ENCODE assay signal across 8 mouse cellular contexts in genomic region chr10:28485574-28485973, GRCm38 (mm10).
DNase-seq lines count a peak whose midpoint lies in the region; TF ChIP-seq lines count a peak whose summit lies in the region.

No protein-coding gene starts in this region.

- no peaks in the 10 kb centered on the region for H3K36me3 ChIP-seq in small intestine, adult 2 months (ENCODE audit: control insufficient read depth, insufficient read depth, low read length)

- no peak overlapping the region for H3K27ac ChIP-seq in small intestine, adult 2 months (ENCODE audit: insufficient read depth, low read depth, low read length)

- H3K4me1 ChIP-seq in small intestine, adult 2 months (ENCODE audit: control insufficient read depth, insufficient read depth, insufficient read length, low read length) = no peaks in the 10 kb centered on the region

- peak; percentile 65; the same call in 1 of the 2 replicates for TF ChIP-seq CTCF in small intestine, adult 2 months (IDR thresholded peaks at IDR 0.05; ENCODE audit: extremely low read depth, insufficient read length, insufficient replicate concordance, low read depth, low read length)

- DNase-seq in adrenal gland, adult (ENCODE audit: inconsistent age in 2 of 2, low spot score in 1 of 2) = peak; percentile 27 to 73
- no peak for DNase-seq in adrenal gland, postnatal 4 days (ENCODE audit: low spot score in 2 of 2)
- DNase-seq in ES-CJ7 (ENCODE audit: low read depth, low spot score) = peak; percentile 36
- DNase-seq in cerebellum, adult 8-10 months = peak; percentile 41
- DNase-seq in frontal cortex, postnatal 25 days (ENCODE audit: low spot score in 2 of 2) = peak; percentile 32 to 33
- DNase-seq in layer of hippocampus, adult 8-10 months (ENCODE audit: low spot score in 2 of 2) = peak; percentile 21 to 56
- DNase-seq in lung, postnatal 4 days = peak; percentile 47 to 48

- no peak for TF ChIP-seq POLR2A in small intestine, adult 2 months (IDR thresholded peaks at IDR 0.05; ENCODE audit: low read depth, low read length)

- H3K27me3 ChIP-seq in small intestine, adult 2 months (ENCODE audit: control insufficient read depth, insufficient read depth, low read length) = no peaks in the 10 kb centered on the region

- H3K4me3 ChIP-seq in small intestine, adult 2 months (ENCODE audit: low read depth, low read length) = no peak overlapping the region

- 60% methylated on average over 3 of the region's 3 CpGs for WGBS in small intestine, adult 2 months

Comparison
In these comparisons a context has a peak if more than half of its experiments do, and no peak if none do; other contexts are left out.
1. DNase-seq: peak in adrenal gland, adult (2 of 2), ES-CJ7 (single experiment), cerebellum, adult 8-10 months (single experiment), frontal cortex, postnatal 25 days (2 of 2), layer of hippocampus, adult 8-10 months (2 of 2) and lung, postnatal 4 days (2 of 2); none in adrenal gland, postnatal 4 days (0 of 2).